Mouse (Mus musculus) urinary bladder, postnatal 25 days (tissue): ENCODE results near the gene Eya3.
A peak's percentile ranks its signal among the peaks of the same experiment; 100 is the strongest.
"Not testable (repeated sequence)": the region's sequence is repeated elsewhere in the genome, so short reads cannot be mapped to it uniquely, and the experiment has no call there.

Experiments
- DNase-seq: peaks from one replicate; pipeline ENCODE4 v3.0.0; 2022; ENCODE audit warnings: low spot score

Eya3 gene

DNA sequence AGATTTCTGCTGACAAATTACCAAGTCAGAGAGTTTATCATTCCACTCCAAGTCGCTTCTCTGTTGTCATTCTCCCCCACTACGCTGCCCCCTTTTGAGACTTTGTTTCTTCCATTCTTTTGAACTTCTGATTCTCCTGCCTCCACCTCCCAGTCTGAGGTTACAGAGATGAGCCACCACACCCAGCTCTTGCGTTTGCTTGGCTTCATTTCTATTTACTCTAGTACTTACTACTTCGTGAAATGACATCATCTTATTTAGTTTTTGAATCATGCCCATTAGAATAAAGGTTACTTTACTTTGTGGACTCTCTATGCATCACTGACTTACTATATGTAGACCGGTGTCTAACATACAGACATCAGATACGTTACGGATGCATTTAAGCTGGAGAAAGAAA lies 8.7 kb downstream of the Eya3 start:
- no peak for DNase-seq

GRCm38 (mm10) chr4:132649271-132649999 lies 10.6 kb downstream of the Eya3 start:
- DNase-seq = no peak

DNA sequence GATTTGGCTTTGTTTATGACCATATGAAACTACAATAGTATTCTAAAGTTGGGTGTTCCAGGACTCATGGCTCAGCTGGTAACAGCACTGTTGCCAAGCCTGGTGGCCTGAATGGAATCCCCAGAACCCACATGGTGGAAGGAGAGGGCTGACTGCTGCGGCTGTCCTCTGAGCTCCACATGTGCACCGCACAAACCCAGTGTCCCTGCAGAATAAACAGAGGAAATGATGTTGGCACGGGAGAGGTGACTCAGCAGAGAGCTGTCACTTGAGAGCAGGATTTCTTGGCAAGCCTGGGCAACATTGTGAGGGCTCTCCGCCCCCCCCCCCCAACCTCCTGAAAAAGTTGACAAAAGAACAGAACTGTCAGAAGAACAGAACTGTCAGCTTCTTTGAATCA lies 14.1 kb downstream of the Eya3 start:
- DNase-seq = peak; percentile 18

GRCm38 (mm10) chr4:132653799-132654198 lies 15.0 kb downstream of the Eya3 start:
- no peak for DNase-seq

DNA sequence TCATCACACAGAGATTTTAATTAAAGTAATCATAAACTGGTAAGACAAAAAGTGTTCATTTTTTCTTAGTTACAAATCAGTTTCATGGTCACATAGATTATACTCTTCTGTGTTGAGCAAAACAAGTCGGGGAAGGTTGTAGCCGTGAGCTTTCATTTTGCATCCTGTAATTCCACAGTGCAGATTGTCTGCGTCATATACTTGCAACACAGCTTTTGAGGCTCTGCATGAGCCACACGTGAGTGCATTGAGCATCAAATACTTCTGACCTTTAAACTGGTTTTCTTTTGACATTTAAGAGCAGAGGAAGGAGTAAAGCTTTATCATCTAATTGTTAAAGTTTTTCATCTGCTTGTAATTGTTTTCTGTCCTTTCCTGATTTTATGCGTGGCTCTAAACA lies 16.5 kb downstream of the Eya3 start:
- DNase-seq = no peak

- no peak for DNase-seq
Observed at GRCm38 (mm10) chr4:132659106-132659505, 20.3 kb downstream of the Eya3 start.

DNA sequence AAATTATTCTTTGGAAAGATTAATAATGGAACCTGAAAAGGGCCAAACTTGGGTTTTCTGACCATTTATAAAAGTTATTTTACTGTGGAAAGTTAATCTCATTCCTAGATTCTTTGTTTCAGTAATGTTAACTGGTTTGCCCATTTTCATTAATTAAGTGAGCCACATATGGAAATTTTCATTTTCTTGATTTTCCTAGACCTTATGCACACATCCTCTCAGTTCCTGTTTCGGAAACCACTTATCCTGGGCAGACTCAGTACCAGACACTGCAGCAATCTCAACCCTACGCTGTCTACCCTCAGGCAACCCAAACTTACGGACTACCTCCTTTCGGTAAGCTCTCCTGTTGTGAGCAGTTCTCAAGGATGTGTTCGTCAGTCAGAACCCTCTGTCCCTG lies 33.9 kb downstream of the Eya3 start:
- DNase-seq = no peak

DNA sequence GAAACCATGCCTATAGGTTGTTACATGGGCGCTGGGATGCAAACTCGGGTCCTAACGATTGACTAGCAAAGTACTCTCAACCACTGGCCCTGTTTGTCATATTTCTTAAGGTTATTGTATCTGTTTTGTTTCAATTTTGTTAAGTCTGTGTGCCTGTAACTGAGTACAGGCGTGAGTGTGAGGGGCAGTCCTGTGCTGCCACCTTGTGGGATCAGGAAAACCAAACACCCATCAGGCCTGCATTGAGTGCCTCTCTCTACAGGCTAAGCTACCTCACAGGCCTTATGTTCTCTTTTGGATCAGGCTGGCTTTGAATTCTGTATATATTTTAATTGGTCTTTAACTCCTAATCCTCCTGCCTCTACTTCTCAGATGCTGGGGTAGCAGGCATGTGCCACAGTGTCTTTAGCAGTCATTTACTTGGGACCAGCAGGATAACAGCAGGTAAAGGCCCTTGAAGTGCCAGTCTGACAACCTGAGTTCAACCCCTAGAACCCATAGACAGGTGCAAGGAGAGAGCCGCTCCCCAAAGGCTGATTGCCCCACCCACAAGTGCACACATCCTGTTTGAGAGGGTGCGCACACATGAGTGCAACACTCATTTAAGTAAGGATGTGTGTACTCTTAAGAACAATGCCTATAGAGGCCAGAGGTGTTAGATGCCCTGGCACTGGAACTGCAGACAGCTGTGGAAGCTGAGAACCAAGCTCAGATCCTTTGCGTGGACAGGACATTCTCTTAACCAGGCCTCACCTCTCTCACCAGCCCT lies 38.2 kb downstream of the Eya3 start:
- DNase-seq = no peak

DNA sequence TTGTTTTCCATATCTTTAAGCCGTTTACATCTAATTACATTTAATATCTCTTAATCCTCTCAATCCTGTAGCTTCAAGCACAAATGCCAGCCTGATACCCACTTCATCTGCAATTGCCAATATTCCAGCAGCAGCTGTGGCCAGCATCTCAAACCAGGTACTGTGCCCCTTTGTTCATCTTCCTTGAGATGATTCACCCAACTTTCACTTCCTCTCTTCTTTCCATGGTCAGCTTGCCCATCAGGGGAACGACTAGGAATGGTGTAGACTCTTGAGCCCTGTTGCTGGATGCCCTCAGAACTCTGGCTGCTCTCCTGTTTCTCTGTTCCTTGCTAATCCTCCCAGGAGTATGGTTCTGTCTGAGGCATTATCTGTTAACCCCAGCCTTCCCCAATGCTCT lies 50.8 kb downstream of the Eya3 start:
- DNase-seq = no peak

- no peak for DNase-seq
Observed at GRCm38 (mm10) chr4:132693366-132693765, 54.6 kb downstream of the Eya3 start.

DNA sequence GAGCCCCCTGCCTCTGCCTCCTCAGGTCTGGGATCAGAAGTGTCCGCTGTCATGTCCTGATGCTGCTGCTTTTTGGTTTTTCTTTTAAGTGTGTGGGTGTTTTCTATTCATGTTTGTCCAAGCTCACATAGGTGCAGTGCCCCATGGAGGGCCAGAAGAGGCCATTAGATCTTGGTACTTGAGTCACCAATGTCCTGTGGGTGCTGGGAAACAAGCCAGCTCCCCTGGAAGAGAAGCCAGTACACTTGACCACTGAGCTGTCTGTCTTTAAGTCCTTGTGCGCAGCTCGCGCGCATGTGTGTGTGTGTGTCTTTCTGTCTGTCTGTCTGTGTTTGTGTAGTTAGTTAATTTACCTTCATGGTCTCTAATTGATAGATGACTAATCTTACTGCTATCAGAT lies 63.3 kb downstream of the Eya3 start:
- no peak for DNase-seq

DNA sequence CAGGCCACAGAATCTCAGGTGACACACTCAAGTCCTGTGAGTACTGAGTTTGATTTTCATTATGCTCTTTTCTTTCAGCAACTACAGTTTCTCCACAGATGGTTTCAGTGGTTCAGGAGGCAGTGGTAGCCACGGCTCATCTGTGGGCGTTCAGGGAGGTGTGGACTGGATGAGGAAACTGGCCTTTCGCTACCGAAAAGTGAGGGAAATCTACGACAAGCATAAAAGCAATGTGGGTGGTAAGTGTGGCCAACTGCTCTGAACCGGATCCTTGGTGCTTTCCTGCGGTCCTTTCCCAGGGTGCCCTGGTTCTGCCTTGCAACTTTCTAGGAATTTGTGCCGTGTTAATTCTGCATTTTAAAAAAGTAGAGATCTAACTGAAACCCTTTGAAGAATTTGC lies 68.1 kb downstream of the Eya3 start:
- no peak for DNase-seq

DNA sequence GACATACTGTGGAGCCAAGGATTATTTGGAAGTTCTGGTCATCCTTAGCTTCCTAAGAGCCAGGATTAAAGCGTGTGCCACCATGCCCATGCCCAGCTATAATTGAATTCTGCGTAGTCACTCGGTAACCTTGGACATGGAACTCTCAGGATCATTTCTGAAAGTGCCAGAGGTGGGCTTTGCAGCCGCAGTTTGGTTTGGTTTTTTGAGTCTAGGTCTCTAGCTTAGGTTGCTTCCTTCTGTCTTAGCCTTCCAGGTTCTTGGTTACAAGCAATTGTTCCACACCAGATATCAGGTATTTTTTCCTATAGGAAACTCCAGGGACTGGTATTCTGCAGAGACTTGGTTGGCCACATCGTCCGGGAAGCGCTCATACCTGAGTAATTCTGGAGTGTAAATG lies 74.4 kb downstream of the Eya3 start:
- no peak for DNase-seq

DNA sequence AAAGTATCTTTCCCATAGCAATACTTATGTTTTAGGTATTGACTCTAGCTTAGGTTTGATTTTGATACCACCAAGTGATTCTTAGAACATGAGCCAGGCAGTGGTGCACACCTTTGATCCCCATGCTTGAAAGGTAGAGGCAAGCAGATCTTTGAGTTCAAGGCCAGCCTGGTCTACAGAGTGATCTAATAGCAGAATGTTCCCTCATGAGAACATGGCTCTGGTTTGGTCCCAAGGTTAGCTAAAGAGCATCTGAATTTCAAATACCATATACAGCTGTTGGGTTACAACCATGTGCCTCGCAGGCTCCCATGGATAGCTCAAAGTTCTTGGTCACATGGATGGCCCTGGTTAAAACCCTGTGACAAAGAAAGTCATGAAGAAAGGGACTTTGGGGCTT lies 79.5 kb downstream of the Eya3 start:
- no peak for DNase-seq

GRCm38 (mm10) chr4:132728233-132728632 lies 89.4 kb downstream of the Eya3 start:
- no peak for DNase-seq

GRCm38 (mm10) chr4:132731616-132732015 lies 92.8 kb downstream of the Eya3 start:
- DNase-seq = no peak

GRCm38 (mm10) chr4:132732148-132732684 lies 93.4 kb downstream of the Eya3 start, which contains the start of gene Xkr8:
Xkr8 (minus strand) TSS chr4:132732546.
- DNase-seq = peak; percentile 93

- no peak for DNase-seq
Observed at GRCm38 (mm10) chr4:132733071-132733770, 94.4 kb downstream of the Eya3 start.

DNA sequence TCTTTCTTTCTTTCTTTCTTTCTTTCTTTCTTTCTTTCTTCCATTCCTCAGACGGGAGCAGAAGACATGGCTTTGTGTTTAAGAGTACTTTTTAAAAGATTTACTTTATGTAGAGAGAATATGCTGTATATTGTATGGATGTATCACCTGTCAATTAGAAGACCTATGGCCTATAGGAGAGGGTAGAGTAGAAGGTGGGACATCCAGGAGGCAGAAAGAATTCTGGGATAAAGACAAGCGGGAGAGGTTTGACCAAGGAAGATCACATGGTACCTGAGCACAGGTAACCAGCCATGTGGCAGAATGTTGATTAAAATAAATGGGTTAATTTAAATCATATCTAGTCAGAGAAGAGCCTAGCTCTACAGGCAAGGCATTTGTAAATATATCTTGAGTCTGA lies 96.0 kb downstream of the Eya3 start:
- no peak for DNase-seq

DNA sequence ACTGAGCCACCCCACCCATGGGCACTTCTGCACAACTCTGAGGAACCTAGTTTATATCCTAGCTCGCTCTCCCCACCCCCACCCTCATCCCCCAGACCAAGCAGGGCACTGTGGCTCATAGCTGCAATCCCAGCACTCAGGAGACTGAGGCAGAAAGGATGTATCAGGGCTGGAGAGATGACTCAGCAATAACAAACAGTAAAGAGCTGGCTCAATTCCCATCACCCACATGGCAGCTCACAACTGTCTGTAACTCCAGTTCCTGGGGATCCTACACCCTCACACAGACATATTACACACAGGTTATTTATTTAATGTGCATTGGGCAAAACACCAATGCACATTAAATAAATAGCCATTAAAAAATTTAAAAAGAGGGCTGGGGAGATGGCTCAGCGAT lies 96.6 kb downstream of the Eya3 start:
- DNase-seq = no peak

DNA sequence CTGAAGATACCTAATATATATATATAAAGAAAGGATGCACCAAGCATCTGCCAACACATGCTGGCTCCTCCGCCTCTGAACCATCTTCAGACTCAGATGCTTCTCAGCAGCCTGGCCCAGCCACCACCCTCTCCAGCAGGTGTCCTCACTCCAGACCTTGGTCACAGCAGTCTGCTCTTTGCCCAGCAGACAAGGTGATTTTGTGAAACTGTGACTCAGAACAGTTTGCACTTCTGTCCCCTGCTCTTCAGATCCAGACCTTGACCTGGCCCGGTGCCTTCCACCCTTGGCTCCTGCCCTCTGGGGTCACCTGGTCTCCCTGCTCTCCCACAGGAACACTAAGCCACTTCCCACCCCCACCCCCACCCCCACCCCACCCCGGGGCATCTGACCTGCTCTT lies 97.1 kb downstream of the Eya3 start:
- DNase-seq = no peak

GRCm38 (mm10) chr4:132737154-132737553 lies 98.4 kb downstream of the Eya3 start:
- not testable (repeated sequence) for DNase-seq

- no peak for DNase-seq
Observed at GRCm38 (mm10) chr4:132741491-132741890, 102.7 kb downstream of the Eya3 start.
